Mouse (Mus musculus) forebrain, embryonic 16.5 days (tissue): ENCODE data around the gene Tcf7l2. TPM values are rescaled to one million over a fixed set of nuclear protein-coding genes. Genes with fewer than 3 reads are reported as not detected.
A peak's percentile ranks its signal among the peaks of the same experiment; 100 is the strongest.

Experiments
- ATAC-seq: fragments of 200-750 bp; cut with Nextera tagmentation; 2 replicates; pipeline ENCODE4 v1.8.0; 2017; ENCODE audit warnings: mild to moderate bottlenecking, moderate library complexity
- H3K27ac ChIP-seq: fragments of 300-500 bp; sonication (generic); 2 replicates; pipeline ENCODE4 v1.5.1; 2014; ENCODE audit warnings: low read length, control low read depth
- H3K27me3 ChIP-seq: fragments of 300-500 bp; sonication (generic); replicated peaks from 2 replicates; pipeline ENCODE4 v1.6.1; 2014; ENCODE audit warnings: low read length; ENCODE audit not compliant: control insufficient read depth, insufficient read depth
- H3K36me3 ChIP-seq: fragments of 300-500 bp; sonication (generic); 2 replicates; pipeline ENCODE4 v1.6.1; 2014; ENCODE audit not compliant: control insufficient read depth, insufficient read depth
- H3K4me1 ChIP-seq: fragments of 300-500 bp; sonication (generic); replicated peaks from 2 replicates; pipeline ENCODE4 v1.6.1; 2014; ENCODE audit warnings: low read length; ENCODE audit not compliant: control insufficient read depth, insufficient read depth
- H3K4me2 ChIP-seq: fragments of 300-500 bp; sonication (generic); 2 replicates; pipeline ENCODE4 v1.6.1; 2014; ENCODE audit warnings: mild to moderate bottlenecking, low read length, control low read depth
- H3K4me3 ChIP-seq: fragments of 300-500 bp; sonication (generic); replicated peaks from 2 replicates; pipeline ENCODE4 v1.5.1; 2014; ENCODE audit warnings: mild to moderate bottlenecking, low read length, control low read depth
- H3K9ac ChIP-seq: fragments of 300-500 bp; sonication (generic); replicated peaks from 2 replicates; pipeline ENCODE4 v1.6.1; 2014; ENCODE audit warnings: low read depth, low read length, control low read depth
- H3K9me3 ChIP-seq: fragments of 300-500 bp; sonication (generic); 2 replicates; pipeline ENCODE4 v1.6.1; 2016; ENCODE audit warnings: low read length; ENCODE audit not compliant: control insufficient read depth
- WGBS: fragments of 180-500 bp; shearing (Covaris S2); extraction: QIAGEN DNeasy Blood & Tissue Kit; methylation state at CpG from one replicate; pipeline ENCODE4 v1.1.7; 2014; 5-methylcytosine and 5-hydroxymethylcytosine counted together
- polyA plus RNA-seq: library from polyadenylated mRNA; unstranded; fragments of >200 nt; fragmentation: Nextera tagmentation; extraction: Ambion mirVana; gene quantifications from 2 replicates; pipeline ENCODE4 v1.2.1, GENCODE M21; 2015

Tcf7l2 gene
- polyA plus RNA-seq, 1 experiment from 2014 or later, result 58.7 TPM

DNA sequence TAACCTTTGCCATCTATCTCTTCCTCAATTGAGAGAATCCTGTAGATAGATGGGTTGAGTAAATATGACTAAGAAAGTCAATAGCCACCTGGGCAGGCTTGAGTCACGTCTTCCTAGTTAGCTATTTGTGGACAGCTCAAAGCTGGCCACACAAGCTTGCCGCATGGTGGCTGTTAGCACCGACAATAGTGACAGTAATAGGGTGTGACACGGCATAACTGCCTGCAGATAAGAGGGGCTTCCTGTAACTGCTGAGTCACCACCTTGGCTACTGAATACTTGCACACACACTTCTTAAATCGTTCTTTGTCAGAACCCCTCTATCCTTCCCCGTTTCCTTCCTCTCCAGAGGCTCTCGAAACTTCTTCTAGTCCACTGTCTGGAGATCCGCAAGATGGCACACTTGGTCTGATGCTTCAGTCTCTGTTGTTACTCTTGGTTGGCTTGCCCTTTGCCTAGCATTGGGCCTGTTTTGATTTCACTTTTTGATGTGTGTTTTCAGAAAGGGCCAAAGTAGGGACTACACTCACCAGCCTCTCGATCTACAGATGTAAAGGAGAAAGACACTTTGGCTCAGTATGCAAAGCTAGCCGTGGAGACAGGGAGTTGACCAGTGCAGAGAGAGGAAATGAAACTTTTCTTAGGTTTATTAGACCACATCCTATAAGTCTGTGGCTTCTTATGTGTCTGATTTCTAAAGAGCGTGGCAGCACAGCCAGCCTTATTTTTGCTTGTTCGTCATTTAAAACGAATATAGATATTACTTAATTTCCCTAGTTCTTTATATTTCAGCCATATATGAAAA lies 124.4 kb downstream of the Tcf7l2 start:
- Histone ChIP-seq H3K4me3 (no peak overlapping the region), H3K27me3 (no peaks in the 10 kb centered on the region), H3K4me2 (no peak overlapping the region), H3K27ac (no peak overlapping the region), H3K9me3 (no peaks in the 10 kb centered on the region), H3K4me1 (no peaks in the 10 kb centered on the region), H3K36me3 (no peaks in the 10 kb centered on the region), H3K9ac (no peak overlapping the region)
- no peak for ATAC-seq
- 90% methylated on average over 13 of the region's 13 CpGs for WGBS

DNA sequence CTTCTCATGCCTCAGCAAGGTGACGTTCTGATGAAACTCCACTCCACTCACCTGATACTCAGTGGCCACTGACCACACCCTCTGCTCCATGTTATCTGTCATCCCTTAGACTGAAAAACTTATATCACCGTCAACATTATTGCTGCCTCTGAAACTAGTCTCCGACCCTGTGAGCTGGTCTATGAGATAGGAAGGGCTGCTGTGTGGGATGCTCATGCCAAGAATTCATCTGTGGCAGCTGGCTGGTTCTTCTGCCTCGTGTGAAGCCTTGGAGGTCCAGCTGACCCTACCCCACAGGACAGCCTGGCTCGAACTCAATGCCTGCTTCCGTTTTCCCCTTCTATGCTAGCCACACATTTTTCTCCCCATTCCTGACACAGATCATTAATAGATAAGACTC lies 125.6 kb downstream of the Tcf7l2 start:
- 87% methylated on average over 6 of the region's 6 CpGs for WGBS
- Histone ChIP-seq H3K9me3 (no peaks in the 10 kb centered on the region), H3K27ac (no peak overlapping the region), H3K27me3 (no peaks in the 10 kb centered on the region), H3K4me2 (no peak overlapping the region), H3K4me1 (no peaks in the 10 kb centered on the region), H3K9ac (no peak overlapping the region), H3K4me3 (no peak overlapping the region), H3K36me3 (no peaks in the 10 kb centered on the region)
- no peak for ATAC-seq

DNA sequence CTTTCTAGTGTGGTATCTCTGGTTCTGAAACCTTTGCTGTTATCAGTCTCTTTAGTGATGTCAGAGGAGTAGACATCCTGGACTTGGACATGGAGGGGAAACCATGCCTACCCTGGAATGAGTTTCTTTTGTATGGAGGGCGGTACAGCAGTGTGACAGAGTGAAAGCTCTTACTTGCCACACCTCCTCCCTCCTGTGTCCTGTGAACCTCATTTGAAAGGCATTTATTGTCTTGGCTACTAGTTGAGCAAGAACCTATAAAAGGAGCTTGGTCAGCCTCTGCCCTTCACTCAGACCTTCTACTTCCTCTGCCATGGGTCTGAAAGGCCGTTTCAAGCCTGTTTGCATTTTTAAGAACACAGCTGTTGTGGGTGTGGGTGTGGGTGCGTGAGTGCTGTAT lies 126.3 kb downstream of the Tcf7l2 start:
- Histone ChIP-seq H3K27ac (no peak overlapping the region), H3K27me3 (no peaks in the 10 kb centered on the region), H3K9me3 (no peaks in the 10 kb centered on the region), H3K4me2 (no peak overlapping the region), H3K9ac (no peak overlapping the region), H3K36me3 (no peaks in the 10 kb centered on the region), H3K4me1 (no peaks in the 10 kb centered on the region), H3K4me3 (no peak overlapping the region)
- no peak for ATAC-seq
- WGBS, result 57% methylated on average over 3 of the region's 3 CpGs

DNA sequence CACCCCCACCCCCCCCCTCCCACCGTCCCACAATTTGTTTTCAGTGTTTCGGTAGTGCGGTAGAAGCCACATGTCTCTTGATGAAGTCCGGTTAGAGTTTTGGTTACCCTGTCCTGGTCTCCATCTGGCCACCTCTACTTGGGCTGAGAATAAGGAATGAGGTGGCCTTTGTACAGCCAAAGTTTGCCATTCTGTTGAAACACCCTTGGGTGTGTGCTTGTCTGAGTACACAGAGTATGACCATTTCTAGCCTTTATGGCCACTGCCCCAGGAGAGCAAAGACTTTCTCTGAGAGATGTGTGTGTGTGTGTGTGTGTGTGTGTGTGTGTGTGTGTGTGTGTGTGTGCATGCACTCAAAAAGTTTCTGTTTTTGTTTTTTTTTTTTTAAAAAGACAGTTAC lies 127.0 kb downstream of the Tcf7l2 start:
- Histone ChIP-seq H3K9ac (no peak overlapping the region), H3K4me2 (no peak overlapping the region), H3K9me3 (no peaks in the 10 kb centered on the region), H3K4me3 (no peak overlapping the region), H3K4me1 (no peaks in the 10 kb centered on the region), H3K27me3 (no peaks in the 10 kb centered on the region), H3K36me3 (no peaks in the 10 kb centered on the region), H3K27ac (no peak overlapping the region)
- 96% methylated on average over 4 of the region's 4 CpGs for WGBS
- no peak for ATAC-seq

DNA sequence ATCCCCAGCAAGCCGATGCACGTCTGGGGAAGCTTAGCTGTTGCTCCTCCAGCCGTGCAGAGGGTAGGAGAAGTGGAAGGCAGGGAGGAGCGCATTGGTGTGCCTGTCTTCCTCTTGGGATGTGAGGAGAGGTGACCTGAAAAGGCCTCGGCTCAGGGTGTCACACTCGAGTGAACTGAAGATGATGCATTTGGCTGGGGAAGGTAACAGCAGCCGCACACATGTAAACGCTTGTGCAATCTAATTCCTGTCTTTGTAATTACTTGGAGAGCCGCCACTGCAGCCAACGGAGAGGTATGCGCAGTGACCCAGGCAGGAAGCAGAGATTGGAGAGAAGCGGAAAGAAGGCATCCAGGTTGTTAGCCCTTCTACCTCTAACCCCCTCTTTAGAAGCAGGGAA lies 129.2 kb downstream of the Tcf7l2 start:
- H3K4me1 ChIP-seq, result no peaks in the 10 kb centered on the region
- H3K4me2 ChIP-seq, result no peak overlapping the region
- H3K36me3 ChIP-seq, result no peaks in the 10 kb centered on the region
- no peaks in the 10 kb centered on the region for H3K27me3 ChIP-seq
- ATAC-seq, result no peak
- H3K9ac ChIP-seq, result no peak overlapping the region
- 78% methylated on average over 12 of the region's 12 CpGs for WGBS
- no peaks in the 10 kb centered on the region for H3K9me3 ChIP-seq
- H3K4me3 ChIP-seq, result no peak overlapping the region
- no peak overlapping the region for H3K27ac ChIP-seq

DNA sequence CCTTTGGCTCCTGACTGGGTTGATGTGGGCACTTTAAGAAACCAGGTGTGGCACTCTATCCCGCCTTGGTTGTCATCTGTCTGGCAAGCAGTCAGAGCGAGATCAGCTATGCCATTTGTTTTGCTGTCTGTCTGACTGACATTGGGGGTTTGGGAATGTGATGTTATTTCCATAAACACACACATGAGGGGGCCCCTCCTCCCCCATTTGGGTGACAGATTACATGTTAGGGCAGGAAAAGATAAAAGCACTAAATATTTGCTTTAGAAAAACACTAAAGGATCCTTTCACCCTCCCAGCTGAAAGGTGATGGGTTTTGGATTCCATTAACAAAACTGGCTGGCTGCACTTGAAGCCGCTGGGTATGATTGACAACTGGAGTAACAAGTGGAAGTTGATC lies 129.9 kb downstream of the Tcf7l2 start:
- no peak overlapping the region for H3K4me2 ChIP-seq
- WGBS, result 52% methylated on average over 3 of the region's 3 CpGs

DNA sequence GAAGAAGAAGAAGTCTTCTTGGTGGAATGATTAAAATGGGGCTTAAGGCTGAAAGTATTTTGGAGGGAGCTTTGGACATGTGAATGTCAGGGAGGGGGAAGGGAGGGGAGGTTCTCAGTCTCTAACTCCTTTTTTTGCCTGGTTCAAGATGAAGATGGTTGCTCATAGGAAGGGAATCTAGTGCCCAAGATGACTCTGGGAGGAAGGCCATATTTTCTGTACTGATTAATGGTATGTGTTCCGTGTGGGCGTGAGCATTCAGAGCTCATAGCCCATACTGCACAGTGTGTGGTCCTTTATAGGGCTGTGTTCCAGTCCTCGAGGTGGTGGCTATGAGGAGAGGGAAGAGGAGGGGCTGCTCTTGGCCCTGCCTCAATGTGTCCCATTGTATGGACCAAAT lies 131.6 kb downstream of the Tcf7l2 start:
- peaks cover 5% of the 10 kb centered on the region for H3K4me1 ChIP-seq
- 68% methylated on average over 3 of the region's 3 CpGs for WGBS
- no peaks in the 10 kb centered on the region for H3K36me3 ChIP-seq
- H3K27me3 ChIP-seq, result no peaks in the 10 kb centered on the region
- no peak overlapping the region for H3K4me3 ChIP-seq
- ATAC-seq, result no peak
- H3K27ac ChIP-seq, result no peak overlapping the region
- H3K9me3 ChIP-seq, result no peaks in the 10 kb centered on the region
- no peak overlapping the region for H3K4me2 ChIP-seq
- no peak overlapping the region for H3K9ac ChIP-seq

More for the DNA sequence above, 129.9 kb downstream of the Tcf7l2 start:
- no peaks in the 10 kb centered on the region for H3K9me3 ChIP-seq
- no peak for ATAC-seq
- H3K4me1 ChIP-seq, result no peaks in the 10 kb centered on the region
- no peaks in the 10 kb centered on the region for H3K27me3 ChIP-seq
- no peak overlapping the region for H3K9ac ChIP-seq
- no peak overlapping the region for H3K4me3 ChIP-seq
- no peak overlapping the region for H3K27ac ChIP-seq
- no peaks in the 10 kb centered on the region for H3K36me3 ChIP-seq

DNA sequence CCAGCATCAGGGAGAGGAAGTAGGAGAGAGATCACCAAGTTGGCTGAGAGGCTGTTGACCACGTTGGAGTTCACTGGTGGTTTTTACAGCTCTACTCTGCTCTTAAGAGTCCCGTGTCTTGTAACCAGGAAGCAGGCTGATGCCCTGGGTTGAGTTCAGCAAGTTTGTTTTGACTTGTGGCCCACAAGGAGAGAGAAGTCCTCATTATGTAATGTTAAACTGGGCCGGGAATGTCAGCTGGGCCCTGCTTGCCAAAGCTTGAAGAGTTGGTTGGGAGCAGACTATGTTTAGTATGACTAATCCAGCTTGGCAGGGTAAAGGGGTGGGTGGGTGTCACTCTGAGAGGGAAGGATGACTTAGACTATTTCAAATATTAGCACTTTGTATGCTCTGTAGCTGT lies 134.9 kb downstream of the Tcf7l2 start:
- Histone ChIP-seq H3K4me2 (no peak overlapping the region), H3K36me3 (no peaks in the 10 kb centered on the region), H3K4me3 (no peak overlapping the region), H3K27ac (no peak overlapping the region), H3K9ac (no peak overlapping the region), H3K4me1 (peaks cover 24% of the 10 kb centered on the region), H3K9me3 (no peaks in the 10 kb centered on the region), H3K27me3 (no peaks in the 10 kb centered on the region)
- ATAC-seq, result no peak
- 55% methylated on average over 3 of the region's 3 CpGs for WGBS

DNA sequence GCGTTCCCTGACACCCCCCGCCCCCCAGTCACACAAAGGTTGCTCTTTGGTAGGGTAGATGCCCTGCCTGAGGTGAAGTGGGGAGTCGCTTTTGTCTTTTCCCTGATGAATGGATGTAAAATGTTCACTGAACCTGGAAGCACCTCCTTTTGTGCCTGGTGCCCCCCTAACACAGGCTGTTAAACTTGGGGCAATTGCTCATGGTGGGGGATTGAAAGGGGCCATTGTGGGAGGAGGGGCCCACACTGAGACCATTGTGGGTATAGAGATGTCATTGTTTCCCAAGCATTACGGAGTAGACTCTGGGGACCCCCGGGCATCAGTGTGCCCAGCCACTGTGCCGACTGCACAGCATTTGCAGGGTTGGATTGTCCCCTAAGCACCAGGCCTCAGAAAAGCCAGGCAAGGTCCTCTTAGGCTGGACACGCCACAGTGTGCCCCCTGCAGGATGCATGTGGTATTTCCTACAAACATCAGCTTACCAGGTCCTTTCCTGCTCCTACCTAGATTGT lies 135.8 kb downstream of the Tcf7l2 start:
- no peak overlapping the region for H3K4me2 ChIP-seq
- peak; percentile 54 for ATAC-seq
- H3K9ac ChIP-seq, result no peak overlapping the region
- no peaks in the 10 kb centered on the region for H3K36me3 ChIP-seq
- whole genome bisulfite sequencing, result 11% methylated on average over 7 of the region's 7 CpGs
- no peaks in the 10 kb centered on the region for H3K27me3 ChIP-seq
- H3K9me3 ChIP-seq, result no peaks in the 10 kb centered on the region
- no peak overlapping the region for H3K4me3 ChIP-seq
- no peak overlapping the region for H3K27ac ChIP-seq
- H3K4me1 ChIP-seq, result peaks cover 24% of the 10 kb centered on the region
